Mouse (Mus musculus) midbrain, embryonic 14.5 days (tissue): ENCODE results near the gene Cnppd1. TPM values are rescaled to one million over a fixed set of nuclear protein-coding genes. Genes with fewer than 3 reads are reported as not detected.

ENCODE experiments used
- polyA plus RNA-seq: library from polyadenylated mRNA; unstranded; fragments of >200 nt; fragmentation: Nextera tagmentation; extraction: Ambion mirVana; gene quantifications from 2 replicates; pipeline ENCODE4 v1.2.1, GENCODE M21; 2014

Gene Cnppd1
- polyA plus RNA-seq, 1 experiment from 2014 or later = 52.5 TPM

Other genes starting within 250 kb of the Cnppd1 start
- gene Cryba2, start 249.6 kb downstream of the Cnppd1 start, polyA plus RNA-seq = 0.77 TPM in 1 of 2 replicates, not detected in the other
- 0.13 and 0.34 TPM in 2 replicates for gene Cfap65, start 207.1 kb downstream of the Cnppd1 start, polyA plus RNA-seq
- gene Ihh, start 191.0 kb downstream of the Cnppd1 start, polyA plus RNA-seq = 0.16 TPM in 1 of 2 replicates, not detected in the other
- gene Nhej1, start 17.5 kb downstream of the Cnppd1 start, polyA plus RNA-seq = 6.9 and 7.7 TPM in 2 replicates
- not detected in 2 replicates for gene Slc23a3, start 8.8 kb downstream of the Cnppd1 start, polyA plus RNA-seq
- gene Retreg2, start 67 bp upstream of the Cnppd1 start, polyA plus RNA-seq = 126 and 133 TPM in 2 replicates
- 34.5 and 34.8 TPM in 2 replicates for gene Zfand2b, start 25.9 kb upstream of the Cnppd1 start, polyA plus RNA-seq
- gene Abcb6, start 37.7 kb upstream of the Cnppd1 start, polyA plus RNA-seq = 35.5 and 36.3 TPM in 2 replicates
- gene Ankzf1, start 49.4 kb upstream of the Cnppd1 start, polyA plus RNA-seq = 18.1 and 19.7 TPM in 2 replicates
- 40.7 and 47.8 TPM in 2 replicates for gene Atg9a, start 49.5 kb upstream of the Cnppd1 start, polyA plus RNA-seq
- 14.2 and 24.2 TPM in 2 replicates for gene Glb1l, start 68.1 kb upstream of the Cnppd1 start, polyA plus RNA-seq
- gene Stk16, start 68.1 kb upstream of the Cnppd1 start, polyA plus RNA-seq = 120 and 144 TPM in 2 replicates
- 4.2 and 6.4 TPM in 2 replicates for gene Tuba4a, start 77.2 kb upstream of the Cnppd1 start, polyA plus RNA-seq
- not detected in 2 replicates for gene A630095N17Rik, start 89.4 kb upstream of the Cnppd1 start, polyA plus RNA-seq
- gene Dnajb2, start 93.7 kb upstream of the Cnppd1 start, polyA plus RNA-seq = 29.5 and 38.3 TPM in 2 replicates
- gene Ptprn, start 121.8 kb upstream of the Cnppd1 start, polyA plus RNA-seq = 16.6 and 19.3 TPM in 2 replicates
- 116 and 164 TPM in 2 replicates for gene Resp18, start 135.7 kb upstream of the Cnppd1 start, polyA plus RNA-seq
- gene Dnpep, start 175.3 kb upstream of the Cnppd1 start, polyA plus RNA-seq = 146 and 152 TPM in 2 replicates
- gene Des, start 217.6 kb upstream of the Cnppd1 start, polyA plus RNA-seq = 0.32 and 1.4 TPM in 2 replicates
- gene Speg, start 232.6 kb upstream of the Cnppd1 start, polyA plus RNA-seq = 15.6 and 19.4 TPM in 2 replicates